Mouse (Mus musculus) kidney, postnatal 10 days (tissue): ENCODE data around the gene Me3.

Source experiments
- DNase-seq: peaks from one replicate; pipeline ENCODE4 v3.0.0; 2021; ENCODE audit warnings: mixed read lengths

Me3 gene

DNA sequence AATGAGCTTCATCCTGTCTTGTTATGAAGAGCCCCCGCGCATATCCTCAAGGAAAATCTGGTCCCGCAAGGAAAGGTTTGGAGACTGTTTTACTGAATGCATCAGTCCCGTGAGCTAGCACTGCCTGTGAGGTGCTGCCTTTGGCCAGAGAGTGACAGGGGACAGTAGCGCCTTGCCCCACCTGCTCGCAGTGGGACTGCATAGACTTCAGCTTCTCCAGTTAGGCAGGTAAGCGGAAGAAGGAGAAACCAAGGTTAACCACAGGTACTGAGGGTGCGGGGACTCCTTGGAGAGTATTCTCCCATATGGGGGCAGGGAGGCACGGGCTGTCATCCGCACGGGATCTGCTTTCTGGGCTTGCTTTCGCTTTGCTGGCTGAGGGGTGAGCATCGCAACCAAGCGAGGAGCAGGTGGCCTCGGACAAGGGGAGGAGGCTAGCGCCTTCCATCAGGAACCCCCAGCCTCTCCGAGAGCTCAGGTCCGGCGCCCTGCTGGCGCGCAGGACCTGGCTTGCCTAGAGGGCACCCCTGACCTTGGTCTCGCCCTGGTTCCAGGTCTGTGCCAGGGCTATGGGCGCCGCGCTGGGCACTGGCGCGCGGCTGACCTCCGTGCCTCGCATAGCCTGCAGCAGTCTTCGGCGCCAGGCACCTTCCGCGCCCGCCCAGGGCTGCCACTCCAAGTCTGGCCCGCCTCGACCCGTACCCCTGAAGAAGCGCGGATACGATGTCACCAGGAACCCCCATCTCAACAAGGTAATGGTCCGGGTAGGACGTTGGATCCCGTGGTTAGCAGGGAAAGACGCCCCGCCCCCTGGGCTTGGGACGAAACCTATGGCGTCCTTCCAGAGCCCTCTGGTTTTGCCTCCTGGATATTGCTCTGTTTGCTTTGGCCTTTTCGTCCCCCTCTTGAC, at the start of gene Me3:
TSS of gene Me3 (plus strand) at position 51 of the 910 bp plus-strand sequence.
- peak; percentile 83 for DNase-seq

DNA sequence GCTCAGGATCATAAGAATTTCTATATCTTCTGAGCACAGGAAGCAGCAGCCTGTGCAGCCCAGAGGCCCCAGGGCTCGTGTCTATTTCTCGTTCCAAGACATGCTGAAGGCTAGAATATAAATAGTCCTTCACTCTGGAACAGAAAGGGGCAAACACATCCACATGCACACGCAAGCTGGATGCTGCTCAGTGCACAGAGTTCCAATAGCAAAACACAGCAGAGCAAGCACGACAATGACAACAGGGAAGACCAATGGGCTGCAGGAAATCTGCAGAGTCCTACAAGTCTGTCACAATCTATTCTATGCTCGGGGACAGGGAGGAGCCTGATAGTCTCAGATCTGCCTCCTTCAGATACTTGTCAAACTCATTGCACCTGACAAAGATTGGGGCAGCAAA, 42.2 kb upstream of the Me3 start:
- no peak for DNase-seq

DNA sequence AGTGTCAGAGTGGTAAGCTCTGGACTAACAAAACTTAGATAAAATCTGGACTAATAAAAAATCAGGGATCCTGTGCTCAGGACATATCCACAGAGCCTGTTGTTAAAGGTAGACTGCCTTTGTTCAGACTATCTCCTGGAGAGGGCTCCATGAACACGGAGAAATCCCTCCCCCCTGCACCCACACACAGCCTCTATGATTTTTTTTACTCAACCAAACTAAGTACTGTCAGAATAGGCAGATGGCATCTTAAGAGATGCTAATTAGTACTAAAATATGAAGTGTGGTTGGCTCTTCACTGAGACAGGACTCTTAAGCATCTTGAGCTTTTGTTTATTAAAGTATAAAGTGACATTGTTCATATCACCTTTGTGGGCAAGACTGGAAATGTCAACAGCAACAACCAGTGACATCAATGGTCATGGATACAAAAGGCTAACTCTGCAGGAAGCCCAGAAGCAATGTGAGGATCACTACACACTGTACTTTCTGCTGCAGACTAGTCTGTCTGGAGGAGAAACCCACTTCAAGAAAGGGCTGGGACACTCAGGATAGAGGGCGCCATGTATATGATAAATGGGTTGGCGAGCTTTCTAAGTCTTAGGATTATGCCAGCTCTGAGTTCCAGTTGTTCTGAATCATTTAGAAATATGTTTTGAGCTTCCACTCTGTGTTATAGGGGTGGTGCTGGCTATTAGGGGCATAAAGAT, 41.5 kb upstream of the Me3 start:
- DNase-seq, result no peak

DNA sequence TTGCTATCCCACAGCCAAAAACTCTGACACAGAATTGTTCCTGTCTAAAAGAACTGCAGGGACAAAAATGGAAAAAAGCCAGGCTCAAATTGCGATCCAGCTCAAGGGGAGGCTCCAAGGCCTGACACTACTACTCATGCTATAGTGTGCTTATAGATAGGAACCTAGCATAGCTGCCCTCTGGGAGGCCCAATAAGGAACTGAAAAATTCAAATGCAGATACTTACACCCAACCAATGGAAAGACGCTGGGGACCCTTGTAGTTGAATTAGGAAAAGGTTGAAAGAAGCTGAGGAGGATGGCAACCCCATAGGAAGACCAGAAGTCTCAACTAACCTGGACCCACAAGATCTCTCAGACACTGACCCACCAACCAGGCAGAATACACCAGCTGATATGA, 36.4 kb upstream of the Me3 start:
- DNase-seq, result no peak

DNA sequence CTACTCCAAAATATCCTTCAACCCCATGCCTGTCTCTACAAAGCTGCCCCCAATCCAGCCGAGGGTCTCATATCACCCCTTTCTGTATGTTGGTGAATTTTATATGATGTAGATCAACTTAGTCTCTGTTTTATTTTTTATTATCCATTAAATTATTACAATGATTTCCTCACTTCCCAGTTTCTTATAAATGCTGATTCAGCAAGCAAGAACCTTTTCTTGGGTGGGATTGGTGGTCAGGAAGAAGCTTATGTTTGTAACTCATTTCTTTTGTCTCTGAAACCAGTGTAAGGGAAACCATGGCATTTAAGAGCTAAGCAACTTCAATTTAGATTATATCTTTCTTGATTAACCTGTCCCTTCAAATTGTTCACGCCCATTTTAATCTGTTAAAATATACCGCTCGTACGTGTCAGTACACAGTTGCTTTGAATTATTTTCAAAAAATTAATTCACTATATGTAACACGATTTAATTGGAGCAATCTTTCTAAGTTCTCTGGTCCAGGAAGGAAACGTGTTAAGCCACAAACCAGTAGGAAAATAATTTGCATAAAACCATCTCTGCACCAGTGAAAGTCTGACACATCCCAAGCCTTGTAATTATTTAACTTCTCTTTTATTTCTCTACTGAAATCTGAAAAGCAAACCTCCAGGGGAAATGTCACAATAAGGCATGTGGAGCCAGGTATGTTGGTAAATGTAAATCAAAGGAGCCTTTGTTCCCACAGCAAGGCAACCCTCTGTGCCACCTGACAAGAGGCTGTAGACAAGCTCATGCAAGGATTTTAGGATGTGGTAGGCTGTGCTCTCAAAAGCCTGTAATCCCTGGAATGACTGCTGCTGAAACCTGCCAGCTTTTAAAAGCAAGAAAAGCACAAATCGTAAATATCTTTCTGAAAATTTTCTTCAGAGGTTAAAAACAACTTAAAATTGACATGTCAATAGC, 26.3 kb upstream of the Me3 start:
- no peak for DNase-seq

DNA sequence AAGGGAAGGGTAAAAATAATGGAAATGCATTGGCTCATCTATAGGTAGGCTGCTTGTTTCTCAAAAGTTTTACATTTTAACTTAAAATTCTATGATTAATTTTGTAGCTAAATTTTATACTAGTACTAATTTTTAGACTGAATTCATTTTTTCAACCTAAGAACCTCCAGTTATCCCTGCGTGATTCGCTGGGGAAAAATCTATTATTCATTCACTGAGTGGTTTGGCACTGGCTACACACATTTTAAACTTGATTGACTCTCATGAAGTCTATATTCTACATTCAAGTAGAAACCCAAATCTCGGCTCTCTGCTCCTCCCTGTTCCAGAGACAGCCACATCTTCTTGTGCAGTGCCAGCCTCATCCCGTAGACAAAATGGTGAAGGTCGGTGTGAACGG, 24.9 kb upstream of the Me3 start:
- no peak for DNase-seq

DNA sequence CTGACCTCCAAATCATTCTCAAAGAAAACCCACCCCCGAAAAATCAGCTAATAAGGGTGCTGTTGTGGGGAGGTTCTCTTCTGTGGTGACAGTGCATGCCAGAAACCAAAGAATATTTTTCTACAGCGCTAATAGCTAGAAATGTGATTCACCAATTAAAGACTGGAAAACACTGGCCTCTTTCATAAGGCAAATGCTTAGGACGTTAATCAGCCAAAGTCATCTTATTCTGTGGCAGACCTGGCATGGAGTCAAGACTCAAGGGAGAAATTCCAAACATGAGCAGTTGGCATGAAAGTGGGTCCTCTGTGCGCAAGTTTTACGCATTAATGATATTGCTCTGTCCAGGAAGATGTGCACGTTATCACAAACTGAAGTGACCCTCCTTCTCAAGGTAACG, 21.0 kb upstream of the Me3 start:
- DNase-seq, result no peak

DNA sequence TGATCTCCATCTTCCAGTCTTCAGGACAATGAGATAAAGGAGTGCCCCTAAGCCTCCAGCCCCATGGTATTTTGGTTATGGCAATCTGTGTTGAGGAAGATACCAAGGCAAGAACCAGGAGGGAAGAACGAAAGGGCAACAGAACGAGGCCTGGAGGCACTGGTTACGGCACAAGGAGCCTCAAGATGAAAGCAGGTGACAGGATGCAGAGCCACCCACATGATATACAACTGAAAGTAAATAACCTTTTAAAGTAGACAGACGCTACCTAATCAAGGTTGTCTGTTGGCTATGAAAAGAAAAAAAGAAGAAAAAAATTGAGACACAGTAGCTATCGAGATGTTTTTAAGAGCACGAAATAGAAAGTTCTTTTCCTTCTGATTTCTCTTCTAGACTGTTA, 16.0 kb upstream of the Me3 start:
- DNase-seq, result no peak

DNA sequence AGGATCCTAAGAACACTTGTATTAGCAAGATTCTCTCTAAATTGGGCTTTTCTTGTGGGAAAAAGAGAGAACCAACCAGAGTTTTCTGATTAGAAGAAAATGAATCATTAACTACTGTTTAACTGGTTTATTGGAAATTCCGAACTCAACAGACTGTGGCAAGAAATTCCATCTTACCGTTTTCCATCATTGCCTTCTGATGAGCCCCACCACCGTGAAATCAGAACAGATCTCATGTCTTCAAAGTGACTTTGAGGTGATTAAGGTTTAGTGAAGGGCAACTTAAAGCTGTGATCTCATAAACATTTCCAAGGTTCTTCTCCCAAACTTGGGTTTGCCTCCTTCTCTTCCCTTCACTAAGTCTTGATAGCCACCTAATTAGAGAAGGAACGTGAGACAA, 8.9 kb upstream of the Me3 start:
- no peak for DNase-seq

DNA sequence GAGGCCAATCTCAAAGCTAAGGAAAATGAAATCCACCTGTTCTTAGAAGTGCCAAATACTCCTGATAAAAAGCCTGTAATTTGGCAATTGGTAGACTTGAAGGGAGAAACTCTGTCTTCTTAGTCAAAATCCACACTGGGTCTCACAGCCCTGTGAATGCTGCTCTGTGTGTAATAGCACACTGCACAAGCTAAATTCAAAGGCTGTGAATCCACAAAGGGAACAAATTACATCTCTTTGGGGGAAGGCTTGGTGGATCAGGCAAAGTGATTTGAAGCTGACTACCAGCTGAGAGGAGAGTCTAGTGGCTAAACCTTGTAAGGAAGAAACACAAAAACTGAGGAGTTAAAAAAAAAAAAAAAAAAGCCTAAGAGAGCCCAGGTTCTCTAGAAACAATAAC, 4.8 kb upstream of the Me3 start:
- no peak for DNase-seq

DNA sequence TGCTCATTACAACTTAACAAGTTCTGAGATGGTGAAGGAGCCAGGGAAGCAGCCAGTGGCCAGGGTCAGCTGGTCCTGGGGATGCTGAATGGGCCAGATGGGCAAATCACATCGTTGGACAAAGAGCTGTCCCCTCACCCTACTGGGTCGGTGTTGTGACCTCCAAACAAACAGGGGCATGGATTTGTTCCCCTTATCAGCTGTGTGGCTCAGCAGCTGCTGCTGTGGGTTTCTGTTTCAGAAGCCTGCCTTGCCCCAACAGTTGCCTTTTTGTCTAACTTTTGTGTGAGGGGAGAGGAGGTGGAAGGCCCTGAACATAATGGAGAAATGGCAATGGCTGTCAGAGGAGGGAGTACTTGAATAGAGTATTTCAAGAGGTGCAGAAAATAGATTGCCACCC, 4.2 kb upstream of the Me3 start:
- DNase-seq, result no peak

DNA sequence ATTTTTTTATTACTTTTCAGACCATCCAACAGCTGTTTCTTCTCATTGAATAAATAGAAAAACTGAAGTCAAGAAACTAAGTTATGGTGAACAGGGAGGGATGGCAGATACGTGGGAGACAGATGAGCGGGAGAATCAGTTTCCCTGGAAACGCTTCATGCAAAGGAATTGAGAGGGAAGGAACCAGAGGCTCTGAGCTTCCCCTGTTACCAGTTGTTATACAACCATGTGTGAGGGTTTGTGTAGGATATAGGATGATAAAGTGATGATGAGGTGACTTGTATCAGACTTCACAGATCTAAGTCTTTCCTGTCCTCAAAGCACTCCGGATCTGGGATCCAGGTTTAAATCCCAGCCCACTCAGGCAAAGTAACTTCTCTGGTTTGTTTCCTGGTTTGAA, 3.2 kb upstream of the Me3 start:
- no peak for DNase-seq

DNA sequence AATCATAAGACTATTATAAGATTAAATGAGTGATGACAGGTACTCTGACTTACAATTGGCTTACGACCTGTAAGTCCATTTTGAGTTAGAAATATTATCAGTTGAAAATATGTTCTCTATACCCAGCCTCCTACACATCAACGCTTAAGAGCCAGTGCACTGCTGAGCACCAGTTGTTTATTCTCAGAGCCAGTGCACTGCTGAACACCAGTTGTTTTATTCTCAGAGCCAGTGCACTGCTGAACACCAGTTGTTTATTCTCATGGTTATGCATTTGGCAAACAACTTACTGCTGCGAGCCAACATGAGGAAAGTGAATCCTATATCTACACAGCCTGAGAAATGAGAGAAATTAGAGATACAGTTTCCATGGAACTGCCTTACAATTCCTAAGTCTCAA, 2.3 kb upstream of the Me3 start:
- DNase-seq, result peak; percentile 38

DNA sequence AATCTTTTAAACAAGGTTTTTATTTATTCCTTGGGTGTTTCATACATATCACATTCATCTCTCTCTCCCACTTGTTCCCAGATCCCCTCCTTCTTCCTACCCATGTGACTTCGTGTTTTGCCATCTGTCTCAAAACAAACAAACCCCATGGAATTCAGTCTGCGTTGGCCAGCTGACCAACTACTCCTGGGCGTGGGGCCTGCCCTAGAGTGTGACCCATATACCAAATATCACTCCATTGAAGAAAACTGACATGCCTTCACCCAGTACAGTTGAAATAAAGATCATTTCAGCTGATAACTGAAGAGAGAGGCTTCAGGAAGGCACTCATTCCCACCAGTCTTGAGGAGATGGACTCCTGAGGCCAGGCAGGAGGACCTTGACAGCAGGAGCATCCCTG, 1.4 kb upstream of the Me3 start:
- DNase-seq, result no peak

DNA sequence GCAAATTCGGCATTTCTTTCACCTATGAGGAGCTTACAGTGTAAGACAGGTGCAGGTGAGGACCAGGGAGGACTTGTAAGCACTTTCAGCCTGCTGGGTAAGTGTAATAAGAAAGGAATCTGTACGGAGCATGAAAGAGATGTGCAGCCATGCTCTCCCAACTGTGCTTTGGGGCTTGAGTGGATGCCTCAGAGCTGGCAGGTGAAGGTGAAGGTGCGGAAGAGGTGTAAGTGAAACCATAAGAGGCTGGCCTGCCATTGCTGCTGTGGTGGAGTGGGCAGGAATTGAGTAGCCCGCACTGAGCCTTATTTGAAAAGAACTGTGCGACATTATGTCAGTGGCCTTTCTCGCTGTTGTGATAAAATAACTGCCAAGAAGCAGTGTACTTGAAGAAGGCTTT, 8.3 kb downstream of the Me3 start:
- DNase-seq, result no peak

DNA sequence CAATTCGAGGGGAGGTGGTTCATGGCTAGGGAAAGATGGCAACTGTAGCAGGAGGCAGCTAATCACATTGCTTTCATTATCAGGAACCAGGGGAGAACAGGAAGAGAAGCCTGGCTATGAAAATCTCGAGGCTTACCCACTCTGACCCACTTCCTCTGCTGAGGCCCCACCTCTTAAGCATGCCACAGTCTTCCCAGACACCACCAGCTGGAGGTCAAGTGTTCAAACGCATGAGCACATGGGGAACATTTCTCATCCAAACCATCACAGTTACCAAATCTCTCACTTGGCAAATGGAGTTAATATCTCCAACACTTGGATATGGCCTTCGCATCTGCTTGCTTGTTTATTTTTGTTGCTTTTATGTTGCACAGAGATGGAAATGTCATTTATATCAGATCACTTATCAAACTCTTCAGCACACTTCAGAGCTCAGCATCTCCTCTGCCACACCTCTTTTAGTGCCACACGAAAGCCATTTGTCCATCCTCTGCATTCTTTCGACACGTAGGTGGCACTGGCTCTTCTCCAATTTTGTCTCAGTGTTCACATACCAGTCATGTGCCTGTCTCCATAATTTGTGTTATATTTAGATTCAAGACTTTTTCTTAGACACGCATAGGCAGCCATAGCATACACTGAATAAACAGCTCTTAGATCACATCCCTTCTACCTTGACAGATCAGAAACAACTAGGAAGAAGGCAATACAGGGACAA, 8.9 kb downstream of the Me3 start:
- DNase-seq, result no peak

DNA sequence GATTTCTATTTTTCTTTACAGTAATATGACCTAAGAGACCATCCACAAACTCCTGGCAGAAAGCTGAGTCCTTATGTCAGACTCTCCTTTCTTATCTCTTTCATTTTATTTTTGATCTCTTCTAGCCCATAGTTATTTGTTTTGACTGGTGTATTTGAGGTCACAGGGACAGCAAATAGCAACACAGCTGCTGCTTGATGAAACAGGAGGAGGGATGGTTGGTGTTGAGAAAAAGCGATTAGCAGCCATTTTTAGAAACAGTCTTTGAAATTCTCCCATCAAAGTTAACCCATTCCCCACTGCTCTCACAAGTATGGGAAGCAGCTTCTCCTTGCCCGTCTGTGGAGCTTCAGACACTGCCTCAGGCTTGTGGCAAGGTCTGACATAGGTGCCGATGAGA, 12.8 kb downstream of the Me3 start:
- no peak for DNase-seq

DNA sequence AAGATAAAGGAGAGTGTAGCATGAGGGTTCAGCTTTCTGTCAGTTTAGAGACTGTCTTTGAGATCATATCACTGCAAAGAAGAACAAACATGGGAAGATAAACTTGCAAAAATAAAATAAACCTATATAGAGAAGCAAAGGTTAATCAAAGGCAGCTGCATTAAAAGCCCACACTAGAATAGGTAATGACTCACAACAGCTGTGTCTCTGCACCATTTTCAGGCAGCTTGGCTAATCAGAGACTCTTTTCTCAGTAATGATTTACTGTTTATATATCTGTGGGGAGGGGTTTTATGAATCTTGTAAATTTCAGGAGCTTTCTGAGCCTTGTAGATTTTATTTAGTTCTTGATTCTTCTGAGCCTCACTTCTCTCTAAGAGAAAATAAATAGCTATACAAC, 15.7 kb downstream of the Me3 start:
- DNase-seq, result no peak

DNA sequence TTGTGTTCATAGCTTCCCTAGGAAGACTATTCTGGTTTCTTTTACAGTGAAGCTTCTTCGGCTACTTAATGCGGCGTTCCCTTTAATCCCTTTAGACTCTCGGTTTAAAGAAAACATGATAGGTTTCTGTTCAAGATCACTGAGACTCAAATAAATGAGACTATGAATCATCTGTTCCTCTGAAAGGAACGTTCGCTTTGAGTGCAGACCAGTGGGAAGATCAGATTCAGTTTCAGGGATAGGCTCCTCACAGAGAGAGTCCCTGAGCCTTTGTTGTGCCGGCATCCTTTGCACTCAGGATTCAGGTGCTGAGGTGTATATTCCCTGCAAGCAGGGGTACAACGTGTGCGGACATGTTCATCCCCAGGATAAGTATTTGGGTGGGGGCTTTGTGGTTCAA, 25.0 kb downstream of the Me3 start:
- DNase-seq, result no peak

DNA sequence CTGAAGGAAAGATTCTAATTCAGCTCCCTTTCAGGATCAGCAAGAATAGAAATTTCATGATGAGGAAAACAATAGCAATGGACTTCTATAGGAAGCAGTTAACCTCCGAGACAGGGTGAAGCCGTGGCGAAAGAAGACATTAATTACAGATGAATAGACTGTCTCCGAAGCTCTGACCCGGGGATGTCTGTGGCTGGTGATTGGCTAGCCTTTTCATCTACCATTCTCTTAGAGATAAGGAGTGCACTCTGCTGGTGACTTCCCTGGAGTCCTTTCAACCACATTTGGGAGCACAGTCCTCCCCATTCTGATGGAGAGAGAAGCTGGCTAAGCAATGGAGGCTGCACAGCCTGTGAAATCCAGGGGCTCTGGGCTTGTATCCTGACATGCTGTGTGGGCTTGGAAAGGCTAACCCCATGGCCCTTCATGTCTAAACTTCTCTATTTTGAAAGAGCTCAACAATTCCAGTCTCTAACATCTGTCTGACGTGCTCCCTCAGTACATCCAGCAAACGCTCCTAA, 25.6 kb downstream of the Me3 start:
- peak; percentile 30 for DNase-seq

DNA sequence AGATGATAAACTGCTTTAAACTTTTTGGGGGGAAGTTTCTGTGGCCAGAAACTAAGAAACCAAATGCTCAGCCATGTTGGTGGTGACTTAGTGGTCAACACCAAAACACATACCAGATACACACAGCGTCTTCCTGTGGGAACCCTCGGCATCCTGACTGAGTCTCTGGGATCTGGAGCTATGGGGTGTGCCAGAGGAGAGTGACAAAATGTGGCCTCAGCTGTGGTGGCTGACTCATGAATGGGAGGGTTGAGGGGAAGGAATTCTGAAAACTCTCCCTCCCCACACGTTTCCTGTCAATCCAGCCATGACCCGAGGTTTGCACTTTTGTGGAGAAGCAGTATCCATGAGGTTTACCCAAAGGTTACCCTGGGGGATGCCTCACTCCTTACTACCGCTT, 32.0 kb downstream of the Me3 start:
- no peak for DNase-seq

DNA sequence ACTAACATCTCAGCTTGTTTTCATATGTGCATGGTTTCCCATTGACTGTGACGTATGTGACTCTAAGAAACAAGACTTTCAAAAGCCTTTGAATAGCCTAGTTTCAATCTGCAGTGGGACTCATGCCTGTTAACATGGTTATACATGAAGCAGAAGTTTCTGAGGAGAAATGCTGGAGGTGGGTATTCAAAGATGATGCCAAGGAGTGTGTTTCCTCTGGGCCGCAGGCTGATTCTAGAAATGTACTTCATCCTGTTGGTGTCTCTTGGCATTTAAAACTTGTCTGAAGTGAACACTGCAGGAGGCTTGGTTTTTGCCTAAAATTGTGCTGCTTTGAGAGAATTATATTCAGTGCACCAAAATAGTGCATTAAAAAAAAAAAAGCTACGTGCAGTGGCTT, 34.2 kb downstream of the Me3 start:
- DNase-seq, result no peak
